Mouse (Mus musculus) heart, postnatal 0 days (tissue): ENCODE data around the gene Upk1a.

ENCODE experiments used
- CTCF ChIP-seq: IDR thresholded peaks from 2 replicates; pipeline ENCODE4 v1.5.1; 2016; ENCODE audit warnings: antibody characterized with exemption, control low read depth, low read depth
- EP300 ChIP-seq: IDR thresholded peaks from 2 replicates; pipeline ENCODE4 v1.6.1; 2016; ENCODE audit warnings: antibody characterized with exemption, low read depth

- no peak for TF ChIP-seq CTCF
- TF ChIP-seq EP300 = no peak
These were observed 23.8 kb downstream of the Upk1a start, which contains the start of gene Kmt2b for GRCm38 (mm10) chr7:30588676-30589434.
